8 mouse cellular contexts compared by ENCODE assay signal in the genomic region with DNA sequence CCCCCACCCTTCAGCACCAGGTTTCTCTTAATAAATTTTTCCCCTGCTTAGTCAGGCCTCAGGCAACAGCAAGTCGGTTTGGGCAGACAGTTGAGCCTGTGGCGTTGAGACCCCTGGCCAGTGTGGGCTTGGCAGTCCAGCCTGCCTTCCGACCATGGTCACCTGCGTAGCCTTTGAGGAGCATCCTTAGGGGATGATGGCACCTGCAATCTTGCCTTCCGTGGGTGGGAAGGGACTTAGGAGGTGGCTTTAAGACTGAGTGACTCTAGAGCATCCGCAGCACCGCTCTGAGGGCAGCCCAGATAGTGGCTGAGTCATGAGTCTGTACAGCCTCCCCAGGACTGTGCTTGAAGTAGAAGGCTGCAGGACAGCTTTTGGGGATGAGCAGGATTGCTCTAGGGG. TPM values are rescaled to one million over a fixed set of nuclear protein-coding genes. Genes with fewer than 3 reads are reported as not detected.
DNase-seq lines count a peak whose midpoint lies in the region; ATAC-seq and TF ChIP-seq lines count a peak whose summit lies in the region.

No protein-coding gene starts in this region.

- peaks cover 12% of the 10 kb centered on the region for H3K36me3 ChIP-seq in hindbrain, embryonic 14.5 days (replicated peaks; ENCODE audit: control insufficient read depth, insufficient read depth)

- no peaks in the 10 kb centered on the region for H3K27me3 ChIP-seq in hindbrain, embryonic 14.5 days (ENCODE audit: control insufficient read depth, insufficient read depth, low read length)

- intact Hi-C loops in heart, postnatal 14 days (cut with DNase I) = no loop called here

- DNase-seq in heart, adult 11 months = peak; percentile 94
- no peak for DNase-seq in heart, postnatal 14 days
- peak; percentile 65 for DNase-seq in 416B (ENCODE audit: low read depth)
- peak; percentile 42 for DNase-seq in brain, embryonic 14.5 days (ENCODE audit: low read depth)
- no peak for DNase-seq in hindbrain, embryonic 14.5 days (ENCODE audit: low spot score)
- no peak for DNase-seq in B cell, adult 2 months
- DNase-seq in adrenal gland, adult 18-20 months (ENCODE audit: low spot score in 2 of 2) = no peak

- peak overlapping the region; percentile 94 for H3K9ac ChIP-seq in hindbrain, embryonic 14.5 days

- no peak for TF ChIP-seq CTCF in brain, embryonic 14.5 days (IDR thresholded peaks at IDR 0.05; ENCODE audit: borderline replicate concordance, extremely low read depth, insufficient read depth, insufficient read length)

- TF ChIP-seq POLR2A in brain, embryonic 14.5 days (IDR thresholded peaks at IDR 0.05; ENCODE audit: borderline replicate concordance, extremely low read depth, insufficient read depth, insufficient read length, poor library complexity, severe bottlenecking) = no peak

- peaks cover 21% of the 10 kb centered on the region for H3K4me1 ChIP-seq in hindbrain, embryonic 14.5 days (replicated peaks; ENCODE audit: control insufficient read depth, insufficient read depth, low read length)

- H3K27ac ChIP-seq in hindbrain, embryonic 14.5 days = peak overlapping the region; percentile 58

- 13% methylated on average over 7 of the region's 7 CpGs for whole genome bisulfite sequencing in hindbrain, embryonic 14.5 days

- H3K4me3 ChIP-seq in hindbrain, embryonic 14.5 days (replicated peaks; ENCODE audit: low read length) = peak overlapping the region; percentile 79

- ATAC-seq in hindbrain, embryonic 14.5 days (ENCODE audit: low FRiP score) = peak; percentile 16; the same call in 1 of the 2 replicates
- peak; percentile 16 for ATAC-seq in megakaryocyte progenitor cell, adult 5-6 weeks (replicated peaks; ENCODE audit: poor library complexity)

- peak overlapping the region; percentile 71 for H3K4me2 ChIP-seq in hindbrain, embryonic 14.5 days (replicated peaks)

- H3K9me3 ChIP-seq in hindbrain, embryonic 14.5 days (ENCODE audit: control insufficient read depth, low read length) = no peaks in the 10 kb centered on the region

RNA-seq across cellular contexts. Expression of gene Tcea2, which starts 0.6 kb away (rescaled TPM):
- 1 to 10 TPM; 6.4 to 8.7 TPM for total RNA-seq in heart, postnatal 14 days (2021)
- polyA plus RNA-seq in brain, embryonic 14.5 days (2012; rRNA removed) = 55.9 and 82.2 TPM in 2 replicates
- 40.6 and 50.4 TPM in 2 replicates for polyA plus RNA-seq in hindbrain, embryonic 14.5 days (2014; fragmentation: Nextera tagmentation; extraction: Ambion mirVana)
- total RNA-seq in megakaryocyte progenitor cell, adult 5-6 weeks (2015) = 21.5 and 22.3 TPM in 2 replicates
- total RNA-seq in megakaryocyte progenitor cell, adult 5-6 weeks (2017) = 8.7 and 9.8 TPM in 2 replicates
- total RNA-seq in adrenal gland, adult 18-20 months (2021) = 1 to 10 TPM; 8.7 to 8.9 TPM

RNA-seq across cellular contexts. Expression of gene Sox18, which starts 9.3 kb away (rescaled TPM):
- total RNA-seq in heart, postnatal 14 days (2021) = 10 to 100 TPM; 73.4 to 77.1 TPM
- 26.8 and 31.6 TPM in 2 replicates for polyA plus RNA-seq in brain, embryonic 14.5 days (2012; rRNA removed)
- polyA plus RNA-seq in hindbrain, embryonic 14.5 days (2014; fragmentation: Nextera tagmentation; extraction: Ambion mirVana) = 19.3 and 20.9 TPM in 2 replicates
- not detected in 2 replicates for total RNA-seq in megakaryocyte progenitor cell, adult 5-6 weeks (2015)
- not detected in 2 replicates for total RNA-seq in megakaryocyte progenitor cell, adult 5-6 weeks (2017)
- total RNA-seq in adrenal gland, adult 18-20 months (2021) = 10 to 100 TPM; 25.7 to 41.7 TPM

RNA-seq across cellular contexts. Expression of gene Rgs19, which starts 13.1 kb away (rescaled TPM):
- 1 to 10 TPM; 7.2 to 8.1 TPM for total RNA-seq in heart, postnatal 14 days (2021)
- 75.9 and 87.7 TPM in 2 replicates for polyA plus RNA-seq in brain, embryonic 14.5 days (2012; rRNA removed)
- polyA plus RNA-seq in hindbrain, embryonic 14.5 days (2014; fragmentation: Nextera tagmentation; extraction: Ambion mirVana) = 69.0 and 73.0 TPM in 2 replicates
- total RNA-seq in megakaryocyte progenitor cell, adult 5-6 weeks (2015) = 330 and 337 TPM in 2 replicates
- total RNA-seq in megakaryocyte progenitor cell, adult 5-6 weeks (2017) = 81.1 and 100 TPM in 2 replicates
- 10 to 100 TPM; 18.8 to 22.5 TPM for total RNA-seq in adrenal gland, adult 18-20 months (2021)

RNA-seq across cellular contexts. Expression of gene Lkaaear1, which starts 17.5 kb away (rescaled TPM):
- total RNA-seq in heart, postnatal 14 days (2021) = not detected
- not detected in 2 replicates for polyA plus RNA-seq in brain, embryonic 14.5 days (2012; rRNA removed)
- not detected in 2 replicates for polyA plus RNA-seq in hindbrain, embryonic 14.5 days (2014; fragmentation: Nextera tagmentation; extraction: Ambion mirVana)
- total RNA-seq in megakaryocyte progenitor cell, adult 5-6 weeks (2015) = not detected in 2 replicates
- not detected in 2 replicates for total RNA-seq in megakaryocyte progenitor cell, adult 5-6 weeks (2017)
- total RNA-seq in adrenal gland, adult 18-20 months (2021) = not detected

RNA-seq across cellular contexts. Expression of gene Gm29797, which starts 23.9 kb away (rescaled TPM):
- not detected for total RNA-seq in heart, postnatal 14 days (2021)
- polyA plus RNA-seq in brain, embryonic 14.5 days (2012; rRNA removed) = 0.10 and 0.27 TPM in 2 replicates
- 0.27 TPM in 1 of 2 replicates, not detected in the other for polyA plus RNA-seq in hindbrain, embryonic 14.5 days (2014; fragmentation: Nextera tagmentation; extraction: Ambion mirVana)
- not detected in 2 replicates for total RNA-seq in megakaryocyte progenitor cell, adult 5-6 weeks (2015)
- total RNA-seq in megakaryocyte progenitor cell, adult 5-6 weeks (2017) = not detected in 2 replicates
- total RNA-seq in adrenal gland, adult 18-20 months (2021) = under 1 TPM in 1 of 2 experiments, not detected in 1; 0.42 TPM

Comparison
In these comparisons a context has a peak if more than half of its experiments do, and no peak if none do; other contexts are left out.
1. DNase-seq: peak in heart, adult 11 months (single experiment), 416B (single experiment) and brain, embryonic 14.5 days (single experiment); none in heart, postnatal 14 days (0 of 2), hindbrain, embryonic 14.5 days (single experiment), B cell, adult 2 months (0 of 2) and adrenal gland, adult 18-20 months (0 of 2).
2. RNA of gene Sox18, which starts 9.3 kb away (total RNA-seq): 73.4 to 77.1 TPM in heart, postnatal 14 days and 25.7 to 41.7 TPM in adrenal gland, adult 18-20 months; not detected in megakaryocyte progenitor cell, adult 5-6 weeks; every median in the first group is over 10 times any median in the second.